Mouse (Mus musculus) CH12.LX (cell line): ENCODE measurements around the gene Il17rc. TPM values are rescaled to one million over a fixed set of nuclear protein-coding genes. Genes with fewer than 3 reads are reported as not detected.

Experiments used
- DNase-seq: peaks from one replicate; pipeline ENCODE4 v3.0.0-alpha.2; 2013; ENCODE audit errors: extremely low read depth
- H3K27ac ChIP-seq: 2 replicates; pipeline ENCODE4 v1.5.1; 2012; ENCODE audit warnings: low read depth, mild to moderate bottlenecking, control low read depth, moderate library complexity; ENCODE audit not compliant: insufficient read depth
- H3K27me3 ChIP-seq: replicated peaks from 2 replicates; pipeline ENCODE3; 2012; ENCODE audit warnings: inconsistent platforms
- H3K36me3 ChIP-seq, 2 experiments: replicated peaks in 1 of 2; 2 replicates each; pipeline versions ENCODE3 to v1.6.1; 2012; ENCODE audit warnings: inconsistent platforms in 1 of 2, low read length in 1 of 2, mild to moderate bottlenecking in 1 of 2, mixed read lengths in 1 of 2, moderate library complexity in 1 of 2; ENCODE audit not compliant: control insufficient read depth in 1 of 2, insufficient read depth in 1 of 2
- H3K4me1 ChIP-seq, 2 experiments: 2 replicates each; pipeline ENCODE4 v1.6.1; 2012; ENCODE audit warnings: inconsistent platforms in 1 of 2, moderate library complexity in 1 of 2; ENCODE audit not compliant: insufficient read depth in 2 of 2, control insufficient read depth in 1 of 2
- H3K4me2 ChIP-seq: 2 replicates; pipeline ENCODE4 v1.6.1; 2012; ENCODE audit warnings: low read depth, mild to moderate bottlenecking, control low read depth; ENCODE audit not compliant: poor library complexity, insufficient read depth, severe bottlenecking
- H3K4me3 ChIP-seq, 3 experiments: fragments of 150-350 bp in 1 of 3; sonication (generic) in 1 of 3; replicated peaks in 1 of 3; 2 replicates each; pipeline versions ENCODE3 to v1.5.1; 2011 to 2012; ENCODE audit warnings: low read depth in 2 of 3, low read length in 2 of 3, mild to moderate bottlenecking in 2 of 3, moderate library complexity in 2 of 3, control low read depth in 1 of 3, improper control_type of control experiment in 1 of 3, inconsistent platforms in 1 of 3, mixed read lengths in 1 of 3; ENCODE audit not compliant: poor library complexity in 1 of 3
- H3K79me2 ChIP-seq: replicated peaks from 2 replicates; pipeline ENCODE4 v1.6.1; 2012; ENCODE audit warnings: mild to moderate bottlenecking, moderate library complexity; ENCODE audit not compliant: control insufficient read depth, poor library complexity, insufficient read depth, severe bottlenecking; ENCODE audit errors: extremely low read depth
- H3K9ac ChIP-seq: 2 replicates; pipeline ENCODE4 v1.6.1; 2012; ENCODE audit warnings: low read depth, mild to moderate bottlenecking, control low read depth, moderate library complexity; ENCODE audit not compliant: insufficient read depth
- H3K9me3 ChIP-seq: replicated peaks from 2 replicates; pipeline ENCODE3; 2012; ENCODE audit warnings: low read length, inconsistent platforms, mixed read lengths
- BHLHE40 ChIP-seq: IDR thresholded peaks from 2 replicates; pipeline ENCODE4 v1.6.1; 2011; ENCODE audit warnings: mild to moderate bottlenecking, low read depth, low read length, improper control_type of control experiment
- ELF1 ChIP-seq: IDR thresholded peaks from 2 replicates; pipeline ENCODE4 v1.6.1; 2014; ENCODE audit warnings: low read depth, mild to moderate bottlenecking, inconsistent platforms, low read length, improper control_type of control experiment
- EP300 ChIP-seq: IDR thresholded peaks from 2 replicates; pipeline ENCODE4 v1.6.1; 2011; ENCODE audit warnings: low read length, improper control_type of control experiment
- GABPA ChIP-seq: IDR thresholded peaks from 2 replicates; pipeline ENCODE4 v1.6.1; 2012; ENCODE audit warnings: low read depth, low read length, improper control_type of control experiment, inconsistent platforms; ENCODE audit not compliant: insufficient replicate concordance
- NRF1 ChIP-seq: IDR thresholded peaks from 2 replicates; pipeline ENCODE4 v1.6.1; 2014; ENCODE audit warnings: low read depth, mild to moderate bottlenecking, inconsistent platforms, low read length, improper control_type of control experiment, moderate library complexity
- POLR2A ChIP-seq: IDR thresholded peaks from 2 replicates; pipeline ENCODE4 v1.6.1; 2011; ENCODE audit warnings: low read depth, mild to moderate bottlenecking, improper control_type of control experiment, low read length
- RAD21 ChIP-seq: IDR thresholded peaks from 2 replicates; pipeline ENCODE4 v1.6.1; 2011; ENCODE audit warnings: low read depth, mild to moderate bottlenecking, low read length, improper control_type of control experiment, moderate library complexity
- SMC3 ChIP-seq: IDR thresholded peaks from 2 replicates; pipeline ENCODE4 v1.6.1; 2011; ENCODE audit warnings: low read depth, low read length, improper control_type of control experiment
- UBTF ChIP-seq: IDR thresholded peaks from 2 replicates; pipeline ENCODE4 v1.6.1; 2012; ENCODE audit warnings: low read depth, mild to moderate bottlenecking, inconsistent platforms, low read length, improper control_type of control experiment, moderate library complexity
- ZC3H11A ChIP-seq: IDR thresholded peaks from 2 replicates; pipeline ENCODE4 v1.6.1; 2012; ENCODE audit warnings: low read depth, mild to moderate bottlenecking, inconsistent platforms, low read length, improper control_type of control experiment
- ZKSCAN1 ChIP-seq: IDR thresholded peaks from 2 replicates; pipeline ENCODE4 v1.6.1; 2012; ENCODE audit warnings: low read depth, inconsistent platforms, low read length, improper control_type of control experiment, borderline replicate concordance
- ZMIZ1 ChIP-seq: IDR thresholded peaks from 2 replicates; pipeline ENCODE4 v1.6.1; 2012; ENCODE audit warnings: low read depth, mild to moderate bottlenecking, inconsistent platforms, low read length, improper control_type of control experiment
- ZNF384 ChIP-seq: IDR thresholded peaks from 2 replicates; pipeline ENCODE4 v1.6.1; 2012; ENCODE audit warnings: low read depth, low read length, improper control_type of control experiment, inconsistent platforms
- dilution Hi-C: fragments of 300-500 bp; cut with MboI; formaldehyde crosslinking; loops from 2 replicates; pipeline ENCODE4 v1.14.3; 2020; ENCODE audit warnings: low sequenced_read_pairs; ENCODE audit not compliant: extremely low pct_unique_long_range_greater_than_20kb, extremely low pct_ligation_motif_present
- in situ Hi-C: fragments of 300-500 bp; cut with MboI; formaldehyde crosslinking; loops from 3 replicates; pipeline ENCODE4 v1.14.3; 2019; ENCODE audit warnings: low sequenced_read_pairs, low pct_ligation_motif_present, low pct_unique_long_range_greater_than_20kb, mixed read lengths
- polyA plus RNA-seq: library from polyadenylated mRNA; unstranded; fragments of >175 nt; gene quantifications from 2 replicates; pipeline ENCODE4 v1.2.1, GENCODE M21; 2012; ENCODE audit warnings: low read depth; ENCODE audit not compliant: insufficient read length
- total RNA-seq, 2 experiments: library from RNA; depleted of rRNA; stranded (reverse); fragments of 300-350 nt in 1 of 2; fragments of >200 nt in 1 of 2; gene quantifications; 2 replicates each; pipeline ENCODE4 v1.2.3; 2012 to 2014

The Il17rc gene
- total and polyA plus RNA-seq, 3 experiments, result not detected

DNA sequence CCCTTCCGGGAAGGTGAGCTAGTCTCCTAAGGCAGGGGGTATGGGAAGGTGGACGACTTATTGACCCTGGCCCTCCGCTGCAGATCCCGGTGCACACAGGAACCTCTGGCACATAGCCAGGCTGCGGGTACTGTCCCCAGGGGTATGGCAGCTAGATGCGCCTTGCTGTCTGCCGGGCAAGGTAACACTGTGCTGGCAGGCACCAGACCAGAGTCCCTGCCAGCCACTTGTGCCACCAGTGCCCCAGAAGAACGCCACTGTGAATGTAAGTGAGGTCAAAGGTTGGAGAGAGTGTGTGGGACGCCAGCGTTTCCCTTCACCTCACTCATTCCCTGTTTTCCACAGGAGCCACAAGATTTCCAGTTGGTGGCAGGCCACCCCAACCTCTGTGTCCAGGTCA, 7.7 kb downstream of the Il17rc start:
- Histone ChIP-seq H3K36me3 (no peaks in the 10 kb centered on the region), H3K9ac (no peak overlapping the region), H3K4me2 (no peak overlapping the region), H3K27me3 (peaks cover 35% of the 10 kb centered on the region), H3K4me1 (peaks cover 8 to 9% of the 10 kb centered on the region in 2 experiments), H3K27ac (no peak overlapping the region), H3K4me3 (no peak overlapping the region), H3K9me3 (peaks cover 2% of the 10 kb centered on the region), H3K79me2 (no peaks in the 10 kb centered on the region)
- no peak for TF ChIP-seq NRF1
- no peak for TF ChIP-seq ZMIZ1
- no peak for TF ChIP-seq ZNF384
- TF ChIP-seq RAD21, result no peak
- dilution Hi-C loops (no loop called here), in situ Hi-C loops (no loop called here)
- no peak for DNase-seq

DNA sequence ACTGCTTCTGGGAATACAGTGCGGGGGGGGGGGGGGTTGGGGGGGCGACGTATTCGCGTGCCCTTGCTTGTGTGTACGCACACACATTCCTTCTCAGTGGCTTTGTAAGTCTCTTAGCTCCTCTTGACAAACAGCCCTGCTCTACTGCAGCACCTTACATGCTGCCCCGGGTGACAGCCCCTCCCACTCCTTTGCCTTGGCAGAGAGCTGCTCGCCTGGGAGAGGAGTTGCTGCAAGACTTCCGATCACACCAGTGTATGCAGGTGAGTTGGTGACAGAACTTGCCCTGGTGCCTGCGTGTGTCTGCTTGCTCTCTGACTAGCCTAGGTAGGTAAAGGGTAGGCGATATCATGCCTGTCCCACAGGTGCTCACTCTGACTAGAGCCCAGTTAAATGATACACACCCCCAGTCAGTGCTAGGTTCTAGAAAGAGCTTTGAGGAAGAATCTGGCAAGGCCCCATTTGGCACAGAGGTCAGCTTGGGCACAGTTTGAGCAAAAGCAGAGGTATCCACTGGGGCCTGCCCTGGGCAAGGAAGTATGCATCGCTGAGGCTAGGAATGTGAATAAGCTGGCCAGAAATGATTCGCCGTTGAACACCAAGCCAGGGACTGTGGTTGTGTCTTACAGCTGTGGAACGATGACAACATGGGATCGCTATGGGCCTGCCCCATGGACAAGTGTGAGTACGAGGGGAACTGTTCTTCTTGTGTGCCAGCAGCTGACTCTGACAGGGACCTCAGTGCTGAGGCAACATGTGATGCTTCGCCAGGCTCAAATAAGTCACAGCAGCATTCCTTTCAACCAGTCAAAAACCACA, 9.5 kb downstream of the Il17rc start:
- dilution Hi-C loops, result no loop called here
- H3K9me3 ChIP-seq, result peaks cover 2% of the 10 kb centered on the region
- H3K27me3 ChIP-seq, result peaks cover 22% of the 10 kb centered on the region
- peaks cover 0 to 2% of the 10 kb centered on the region in 2 experiments for H3K36me3 ChIP-seq
- H3K4me2 ChIP-seq, result no peak overlapping the region
- no peak for TF ChIP-seq ZC3H11A
- no peak for TF ChIP-seq SMC3
- no peak for TF ChIP-seq UBTF
- no peak for TF ChIP-seq EP300
- TF ChIP-seq GABPA, result no peak
- TF ChIP-seq ZKSCAN1, result no peak
- TF ChIP-seq BHLHE40, result no peak
- no peak for TF ChIP-seq ELF1
- no peak for DNase-seq
- in situ Hi-C loops, result no loop called here
- peaks cover 9 to 24% of the 10 kb centered on the region in 2 experiments for H3K4me1 ChIP-seq
- H3K79me2 ChIP-seq, result no peaks in the 10 kb centered on the region
- H3K4me3 ChIP-seq, result no peak overlapping the region
- H3K9ac ChIP-seq, result no peak overlapping the region
- H3K27ac ChIP-seq, result no peak overlapping the region

- in situ Hi-C loops, result no loop called here
Observed at GRCm38 (mm10) chr6:113482477-113483099, 11.4 kb downstream of the Il17rc start.

More at GRCm38 (mm10) chr6:113482477-113483099, 11.4 kb downstream of the Il17rc start:
- peak overlapping the region; percentile 79 for H3K4me2 ChIP-seq
- H3K27ac ChIP-seq, result no peak overlapping the region
- H3K79me2 ChIP-seq, result no peaks in the 10 kb centered on the region
- TF ChIP-seq POLR2A (no peak), ELF1 (peak; percentile 25; the same call in 1 of the 2 replicates)
- peaks cover 0 to 7% of the 10 kb centered on the region in 2 experiments for H3K36me3 ChIP-seq
- H3K9ac ChIP-seq, result peak overlapping the region; percentile 31; the same call in 1 of the 2 replicates
- H3K9me3 ChIP-seq, result peaks cover 2% of the 10 kb centered on the region
- peaks cover 14 to 36% of the 10 kb centered on the region in 2 experiments for H3K4me1 ChIP-seq
- DNase-seq, result no peak
- dilution Hi-C loops, result no loop called here
- peak overlapping the region; percentile 51 to 73 (median 58) for H3K4me3 ChIP-seq
- H3K27me3 ChIP-seq, result peaks cover 7% of the 10 kb centered on the region
